Mouse (Mus musculus) splenic B cell, adult 2 months (primary cell): Measurements from ENCODE around the gene Tm9sf1.

Source experiments
- DNase-seq: peaks from one replicate; pipeline ENCODE4 v3.0.0-alpha.2; 2011; ENCODE audit warnings: low read depth, low spot score
- H3K27me3 ChIP-seq: 2 replicates; pipeline ENCODE4 v1.6.1; 2012; ENCODE audit warnings: mild to moderate bottlenecking, low read length, moderate library complexity, mixed read lengths; ENCODE audit not compliant: control insufficient read depth, poor library complexity, insufficient read depth, severe bottlenecking
- H3K36me3 ChIP-seq: 2 replicates; pipeline ENCODE4 v1.6.1; 2012; ENCODE audit warnings: mild to moderate bottlenecking, low read length, moderate library complexity, mixed read lengths; ENCODE audit not compliant: control insufficient read depth, poor library complexity, insufficient read depth, severe bottlenecking

Tm9sf1 gene

GRCm38 (mm10) chr14:55643060-55643907, at the start of gene Tm9sf1:
Gene Tm9sf1 (minus strand): TSS chr14:55643806.
- Histone ChIP-seq H3K27me3 (no peaks in the 10 kb centered on the region), H3K36me3 (peaks cover 6% of the 10 kb centered on the region; the same call in 1 of the 2 replicates)
- DNase-seq = peak; percentile 79

- Histone ChIP-seq H3K36me3 (no peaks in the 10 kb centered on the region), H3K27me3 (no peaks in the 10 kb centered on the region)
- no peak for DNase-seq
These were observed 45.8 kb upstream of the Tm9sf1 start for GRCm38 (mm10) chr14:55689433-55689832.

- H3K27me3 ChIP-seq = no peaks in the 10 kb centered on the region
- H3K36me3 ChIP-seq = peaks cover 2% of the 10 kb centered on the region; the same call in 1 of the 2 replicates
- DNase-seq = no peak
These were observed 38.5 kb upstream of the Tm9sf1 start for GRCm38 (mm10) chr14:55682118-55682493.

GRCm38 (mm10) chr14:55681160-55682117, 37.8 kb upstream of the Tm9sf1 start, which contains the start of gene Tinf2:
Gene Tinf2 (minus strand): TSS chr14:55681820.
- Histone ChIP-seq H3K36me3 (peaks cover 2% of the 10 kb centered on the region), H3K27me3 (no peaks in the 10 kb centered on the region)
- DNase-seq = peak; percentile 98

GRCm38 (mm10) chr14:55677615-55678014, 34.0 kb upstream of the Tm9sf1 start:
- Histone ChIP-seq H3K27me3 (no peaks in the 10 kb centered on the region), H3K36me3 (peaks cover 2% of the 10 kb centered on the region)
- peak; percentile 49 for DNase-seq

GRCm38 (mm10) chr14:55672741-55673060, 29.1 kb upstream of the Tm9sf1 start:
- no peak for DNase-seq
- Histone ChIP-seq H3K27me3 (no peaks in the 10 kb centered on the region), H3K36me3 (no peaks in the 10 kb centered on the region; the same call in 1 of the 2 replicates)

GRCm38 (mm10) chr14:55671833-55672740, 28.5 kb upstream of the Tm9sf1 start, which contains the start of the genes Gmpr2 and Nedd8:
Gene Gmpr2 (plus strand): TSS chr14:55671941.
Gene Nedd8 (minus strand): TSS chr14:55672124.
- H3K36me3 ChIP-seq = no peaks in the 10 kb centered on the region; the same call in 1 of the 2 replicates
- DNase-seq = peak; percentile 97
- no peaks in the 10 kb centered on the region for H3K27me3 ChIP-seq

GRCm38 (mm10) chr14:55671486-55671832, 27.9 kb upstream of the Tm9sf1 start:
- DNase-seq = no peak
- H3K36me3 ChIP-seq = no peaks in the 10 kb centered on the region; the same call in 1 of the 2 replicates
- no peaks in the 10 kb centered on the region for H3K27me3 ChIP-seq

GRCm38 (mm10) chr14:55660636-55661035, 17.0 kb upstream of the Tm9sf1 start:
- peaks cover 6% of the 10 kb centered on the region for H3K36me3 ChIP-seq
- no peaks in the 10 kb centered on the region for H3K27me3 ChIP-seq
- DNase-seq = no peak

GRCm38 (mm10) chr14:55659960-55660573, 16.5 kb upstream of the Tm9sf1 start, which contains the start of gene Mdp1:
Gene Mdp1 (minus strand): TSS chr14:55660508.
- no peaks in the 10 kb centered on the region for H3K27me3 ChIP-seq
- peak; percentile 87 for DNase-seq
- peaks cover 6% of the 10 kb centered on the region for H3K36me3 ChIP-seq

- H3K36me3 ChIP-seq = peaks cover 6% of the 10 kb centered on the region
- no peaks in the 10 kb centered on the region for H3K27me3 ChIP-seq
- DNase-seq = no peak
These were observed 14.4 kb upstream of the Tm9sf1 start for GRCm38 (mm10) chr14:55658011-55658410.

- no peaks in the 10 kb centered on the region for H3K27me3 ChIP-seq
- H3K36me3 ChIP-seq = peaks cover 3% of the 10 kb centered on the region
These were observed 13.3 kb upstream of the Tm9sf1 start for GRCm38 (mm10) chr14:55656935-55657334.

GRCm38 (mm10) chr14:55651528-55651927, 7.9 kb upstream of the Tm9sf1 start:
- DNase-seq = no peak
- Histone ChIP-seq H3K27me3 (no peaks in the 10 kb centered on the region), H3K36me3 (no peaks in the 10 kb centered on the region)

More at GRCm38 (mm10) chr14:55656935-55657334, 13.3 kb upstream of the Tm9sf1 start:
- DNase-seq = no peak
